Mouse (Mus musculus): ENCODE measurements at regions not wholly inside any gene's neighbourhood (a gene's known extent, or its start where the extent isn't known, plus 50 kb on each side); places are given as distances from the start of the nearest gene placed in this dataset.

- no peak for ATAC-seq (ENCODE audit: poor library complexity, severe bottlenecking)
These were observed 54.1 kb upstream of the 1700012A03Rik start for GRCm38 (mm10) chr6:31995977-31996376.

GRCm38 (mm10) chr6:31995249-31995648 lies 54.8 kb upstream of the 1700012A03Rik start:
- ATAC-seq (ENCODE audit: poor library complexity, severe bottlenecking): no peak

- ATAC-seq (ENCODE audit: poor library complexity, severe bottlenecking): no peak
These were observed 64.3 kb upstream of the 1700012A03Rik start for GRCm38 (mm10) chr6:31985698-31986097.

- ATAC-seq (ENCODE audit: poor library complexity, severe bottlenecking): no peak
These were observed 73.3 kb upstream of the 1700012A03Rik start for GRCm38 (mm10) chr6:31976705-31977104.

GRCm38 (mm10) chr6:31948063-31948481 lies 102.0 kb upstream of the 1700012A03Rik start:
- ATAC-seq (ENCODE audit: poor library complexity, severe bottlenecking): no peak

GRCm38 (mm10) chr6:31946572-31946971 lies 103.5 kb upstream of the 1700012A03Rik start:
- no peak for ATAC-seq (ENCODE audit: poor library complexity, severe bottlenecking)

- no peak for ATAC-seq (ENCODE audit: poor library complexity, severe bottlenecking)
These were observed 104.7 kb upstream of the 1700012A03Rik start for GRCm38 (mm10) chr6:31945347-31945746.

GRCm38 (mm10) chr6:31944546-31944945 lies 105.5 kb upstream of the 1700012A03Rik start:
- no peak for ATAC-seq (ENCODE audit: poor library complexity, severe bottlenecking)

GRCm38 (mm10) chr6:31942696-31943095 lies 107.3 kb upstream of the 1700012A03Rik start:
- ATAC-seq (ENCODE audit: poor library complexity, severe bottlenecking): no peak

- ATAC-seq (ENCODE audit: poor library complexity, severe bottlenecking): peak; percentile 54
These were observed 111.7 kb upstream of the 1700012A03Rik start for GRCm38 (mm10) chr6:31938216-31938814.

GRCm38 (mm10) chr6:31937146-31937545 lies 112.9 kb upstream of the 1700012A03Rik start:
- no peak for ATAC-seq (ENCODE audit: poor library complexity, severe bottlenecking)

GRCm38 (mm10) chr6:31934826-31935225 lies 115.2 kb upstream of the 1700012A03Rik start:
- ATAC-seq (ENCODE audit: poor library complexity, severe bottlenecking): no peak

GRCm38 (mm10) chr6:31933956-31934355 lies 116.1 kb upstream of the 1700012A03Rik start:
- ATAC-seq (ENCODE audit: poor library complexity, severe bottlenecking): no peak

- ATAC-seq (ENCODE audit: poor library complexity, severe bottlenecking): no peak
These were observed 116.7 kb upstream of the 1700012A03Rik start for GRCm38 (mm10) chr6:31933364-31933763.

GRCm38 (mm10) chr6:31931116-31931515 lies 118.9 kb upstream of the 1700012A03Rik start:
- no peak for ATAC-seq (ENCODE audit: poor library complexity, severe bottlenecking)

GRCm38 (mm10) chr6:31929165-31929564 lies 120.9 kb upstream of the 1700012A03Rik start:
- no peak for ATAC-seq (ENCODE audit: poor library complexity, severe bottlenecking)

- ATAC-seq (ENCODE audit: poor library complexity, severe bottlenecking): no peak
These were observed 122.9 kb upstream of the 1700012A03Rik start for GRCm38 (mm10) chr6:31927181-31927580.

- ATAC-seq (ENCODE audit: poor library complexity, severe bottlenecking): no peak
These were observed 125.4 kb upstream of the 1700012A03Rik start for GRCm38 (mm10) chr6:31924669-31925046.

GRCm38 (mm10) chr6:31923951-31924668 lies 125.9 kb upstream of the 1700012A03Rik start:
- ATAC-seq (ENCODE audit: poor library complexity, severe bottlenecking): no peak

GRCm38 (mm10) chr6:31921561-31922152 lies 128.4 kb upstream of the 1700012A03Rik start:
- no peak for ATAC-seq (ENCODE audit: poor library complexity, severe bottlenecking)

- ATAC-seq (ENCODE audit: poor library complexity, severe bottlenecking): no peak
These were observed 132.5 kb upstream of the 1700012A03Rik start for GRCm38 (mm10) chr6:31917411-31918131.
